Mouse (Mus musculus) liver, postnatal 0 days (tissue): ENCODE results near the gene Gak. TPM values are rescaled to one million over a fixed set of nuclear protein-coding genes. Genes with fewer than 3 reads are reported as not detected.
A peak's percentile ranks its signal among the peaks of the same experiment; 100 is the strongest.

Experiments
- ATAC-seq: fragments of 200-750 bp; cut with Nextera tagmentation; 2 replicates; pipeline ENCODE4 v1.8.0; 2017; ENCODE audit warnings: mild to moderate bottlenecking, moderate library complexity
- DNase-seq: peaks from one replicate; pipeline ENCODE4 v3.0.0-alpha.2; 2016
- H3K27ac ChIP-seq: fragments of 300-500 bp; sonication (generic); 2 replicates; pipeline ENCODE4 v1.5.1; 2014; ENCODE audit warnings: antibody characterized with exemption, moderate library complexity, mild to moderate bottlenecking, low read depth
- H3K27me3 ChIP-seq: fragments of 300-500 bp; sonication (generic); 2 replicates; pipeline ENCODE4 v1.6.1; 2014; ENCODE audit warnings: low read length, control low read depth, mixed read lengths; ENCODE audit not compliant: insufficient read depth
- H3K36me3 ChIP-seq: fragments of 300-500 bp; sonication (generic); replicated peaks from 2 replicates; pipeline ENCODE4 v1.6.1; 2014; ENCODE audit warnings: mild to moderate bottlenecking, control low read depth, low read length, moderate library complexity, mixed read lengths; ENCODE audit not compliant: insufficient read depth
- H3K4me1 ChIP-seq: fragments of 300-500 bp; sonication (generic); 2 replicates; pipeline ENCODE4 v1.6.1; 2014; ENCODE audit warnings: antibody characterized with exemption, mild to moderate bottlenecking, control low read depth; ENCODE audit not compliant: insufficient read depth
- H3K4me2 ChIP-seq: fragments of 300-500 bp; sonication (generic); 2 replicates; pipeline ENCODE4 v1.6.1; 2014; ENCODE audit warnings: low read depth, mild to moderate bottlenecking, low read length, moderate library complexity, mixed read lengths
- H3K4me3 ChIP-seq: fragments of 300-500 bp; sonication (generic); 2 replicates; pipeline ENCODE4 v1.5.1; 2014; ENCODE audit warnings: low read depth, low read length
- H3K9ac ChIP-seq: fragments of 300-500 bp; sonication (generic); replicated peaks from 2 replicates; pipeline ENCODE4 v1.6.1; 2014; ENCODE audit warnings: mild to moderate bottlenecking, moderate library complexity
- H3K9me3 ChIP-seq: fragments of 300-500 bp; sonication (generic); 2 replicates; pipeline ENCODE4 v1.6.1; 2016; ENCODE audit warnings: mild to moderate bottlenecking, control low read depth, low read length, mixed read lengths
- CTCF ChIP-seq: sonication (generic); IDR thresholded peaks from 2 replicates; pipeline ENCODE4 v1.5.1; 2016; ENCODE audit warnings: antibody characterized with exemption, low read depth
- EP300 ChIP-seq: IDR thresholded peaks from 2 replicates; pipeline ENCODE4 v1.6.1; 2016; ENCODE audit warnings: antibody characterized with exemption, low read depth, mild to moderate bottlenecking
- WGBS: fragments of 180-500 bp; shearing (Covaris S2); extraction: QIAGEN DNeasy Blood & Tissue Kit; methylation state at CpG from one replicate; pipeline ENCODE4 v1.1.7; 2014; ENCODE audit not compliant: insufficient replicate concordance; 5-methylcytosine and 5-hydroxymethylcytosine counted together
- polyA plus RNA-seq: library from polyadenylated mRNA; unstranded; fragments of >200 nt; fragmentation: Nextera tagmentation; extraction: Ambion mirVana; gene quantifications from 2 replicates; pipeline ENCODE4 v1.2.1, GENCODE M21; 2015

The Gak gene
- polyA plus RNA-seq, result 15.6 and 17.5 TPM in 2 replicates

DNA sequence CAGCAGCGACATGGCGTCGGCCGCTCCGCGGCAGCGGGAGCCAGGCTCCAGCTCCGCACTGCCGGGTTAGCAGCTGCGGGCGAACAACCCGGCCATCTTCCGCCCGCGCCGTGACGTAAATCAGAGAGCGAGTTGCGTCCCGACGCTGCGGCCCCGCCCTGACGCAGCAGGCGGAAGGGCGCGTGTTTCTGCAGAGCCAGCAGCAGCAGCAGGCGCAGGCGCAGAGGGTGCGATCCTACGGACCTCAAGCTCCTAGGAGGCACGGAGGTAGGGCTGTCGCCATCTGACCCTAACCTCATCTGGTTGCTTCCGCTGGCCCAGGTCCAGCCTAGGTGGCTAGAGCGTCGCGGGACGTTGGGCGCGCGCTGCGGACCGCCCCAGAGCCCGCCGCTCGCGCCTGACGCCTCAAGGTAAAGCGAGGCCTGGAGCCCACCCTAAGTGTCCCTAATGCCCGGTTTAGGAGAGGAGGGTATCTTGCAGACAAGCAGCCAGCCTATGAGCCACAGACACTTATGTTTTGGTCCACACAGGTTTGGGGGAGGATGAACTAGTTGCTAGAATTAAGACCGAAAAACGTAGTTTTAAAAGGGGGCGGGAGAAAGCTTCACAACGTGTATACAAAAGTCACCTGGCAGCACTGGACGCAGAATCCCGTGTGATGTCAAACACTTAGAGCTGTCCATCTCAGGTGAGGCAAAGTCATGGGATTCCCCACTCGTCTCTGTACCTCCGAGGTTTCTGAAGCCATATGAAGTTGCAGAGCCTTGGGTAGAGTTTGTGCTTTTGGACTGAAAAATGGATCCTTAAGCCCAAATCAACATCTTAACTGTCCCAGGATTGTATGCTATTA lies at the start of gene Gak, which contains the start of gene Tmem175:
Gene Gak, minus strand, starts transcription at position 122 of the 850 bp plus-strand sequence.
Gene Tmem175, plus strand, starts transcription at position 137 of the 850 bp plus-strand sequence.
- ATAC-seq (peak; percentile 98), DNase-seq (peak; percentile 95)
- Histone ChIP-seq H3K4me2 (peak within 1 kb of the TSS; percentile 98), H3K4me3 (peak within 1 kb of the TSS; percentile 98), H3K27ac (peak within 1 kb of the TSS; percentile 96), H3K36me3 (no peaks in the 10 kb centered on the region), H3K4me1 (peaks cover 22% of the 10 kb centered on the region), H3K9ac (peak within 1 kb of the TSS; percentile 98), H3K9me3 (no peaks in the 10 kb centered on the region), H3K27me3 (no peaks in the 10 kb centered on the region)
- WGBS, result under 1% methylated on average over 58 of the region's 58 CpGs
- TF ChIP-seq CTCF (no peak), EP300 (no peak)

DNA sequence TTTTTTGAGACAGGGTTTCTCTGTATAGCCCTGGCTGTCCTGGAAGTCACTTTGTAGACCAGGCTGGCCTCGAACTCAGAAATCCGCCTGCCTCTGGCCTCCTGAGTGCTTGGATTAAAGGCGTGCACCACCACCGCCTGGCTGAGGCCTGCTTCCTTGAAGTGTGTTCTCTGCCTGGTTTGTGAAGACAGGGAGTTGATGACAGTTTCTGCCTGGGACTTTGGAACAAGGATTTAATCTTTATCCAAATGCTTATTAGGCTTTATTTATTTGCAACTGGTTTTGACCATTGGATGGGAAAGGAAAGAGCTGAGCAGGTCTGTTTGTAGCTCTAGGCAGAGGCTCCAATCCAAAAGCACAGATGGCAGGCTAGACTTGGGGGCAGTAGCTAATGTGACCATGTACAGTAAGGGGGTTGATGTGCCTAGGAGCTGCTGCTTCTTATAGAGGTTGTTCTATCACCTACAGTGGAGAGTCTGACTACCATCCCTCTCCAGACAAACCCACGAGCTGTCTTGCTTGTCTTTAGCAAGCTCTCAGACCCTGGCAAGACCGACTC lies 48.8 kb upstream of the Gak start:
- ATAC-seq (no peak), DNase-seq (no peak)
- no peak for TF ChIP-seq CTCF
- TF ChIP-seq EP300, result no peak
- WGBS, result 82% methylated on average over 6 of the region's 6 CpGs
- H3K4me2 ChIP-seq, result no peak overlapping the region
- H3K9ac ChIP-seq, result no peak overlapping the region
- H3K4me1 ChIP-seq, result peaks cover 31% of the 10 kb centered on the region
- H3K27ac ChIP-seq, result no peak overlapping the region
- H3K36me3 ChIP-seq, result peaks cover 4% of the 10 kb centered on the region
- H3K27me3 ChIP-seq, result no peaks in the 10 kb centered on the region
- H3K9me3 ChIP-seq, result no peaks in the 10 kb centered on the region
- H3K4me3 ChIP-seq, result no peak overlapping the region

DNA sequence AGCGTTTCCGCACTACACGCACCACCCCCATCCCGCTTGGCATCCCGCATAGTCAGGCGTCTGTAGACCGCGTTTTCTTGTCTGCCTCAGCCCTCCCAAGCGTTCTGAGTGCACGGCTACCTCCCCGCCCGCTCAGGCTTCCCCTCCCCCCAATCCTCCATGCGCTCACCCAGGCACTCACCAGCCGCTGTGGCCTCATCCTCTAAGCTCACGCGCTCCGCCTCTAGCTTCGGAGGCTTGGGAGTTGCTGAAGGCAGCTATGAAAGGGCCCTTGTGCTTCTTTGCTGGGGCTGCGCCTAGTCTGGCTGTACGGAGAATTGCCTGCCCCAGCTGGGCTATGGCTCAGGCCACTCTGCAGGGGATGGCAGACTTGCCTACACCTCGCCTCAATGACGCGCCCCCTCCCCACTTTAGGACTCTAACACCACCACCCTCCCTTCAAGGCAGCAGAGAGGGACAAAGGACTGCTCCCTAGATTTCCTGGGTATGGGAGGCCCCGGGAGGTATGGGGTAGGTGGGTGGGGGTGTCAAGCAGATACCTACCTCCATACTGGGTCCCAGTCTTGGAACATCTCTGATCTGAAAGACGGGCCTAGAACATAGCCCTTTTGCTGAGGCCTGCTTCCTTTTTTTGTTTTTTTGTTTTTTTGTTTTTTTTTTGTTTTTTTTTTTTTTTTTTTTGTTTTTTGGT lies 48.2 kb upstream of the Gak start:
- no peaks in the 10 kb centered on the region for H3K27me3 ChIP-seq
- H3K4me3 ChIP-seq, result peak overlapping the region; percentile 13
- peak overlapping the region; percentile 96 for H3K27ac ChIP-seq
- peak; percentile 68 for DNase-seq
- TF ChIP-seq CTCF (no peak), EP300 (no peak)
- 15% methylated on average over 25 of the region's 25 CpGs for WGBS
- peaks cover 35% of the 10 kb centered on the region for H3K4me1 ChIP-seq
- H3K4me2 ChIP-seq, result peak overlapping the region; percentile 70
- H3K9ac ChIP-seq, result peak overlapping the region; percentile 59
- peaks cover 10% of the 10 kb centered on the region; the same call in 1 of the 2 replicates for H3K36me3 ChIP-seq
- ATAC-seq, result peak; percentile 16
- no peaks in the 10 kb centered on the region for H3K9me3 ChIP-seq

- Histone ChIP-seq H3K27me3 (no peaks in the 10 kb centered on the region), H3K36me3 (peaks cover 18% of the 10 kb centered on the region), H3K4me3 (peak overlapping the region; percentile 13; the same call in 1 of the 2 replicates), H3K27ac (peak overlapping the region; percentile 96), H3K9ac (peak overlapping the region; percentile 59; the same call in 1 of the 2 replicates), H3K4me2 (peak overlapping the region; percentile 70), H3K9me3 (no peaks in the 10 kb centered on the region), H3K4me1 (peaks cover 35% of the 10 kb centered on the region)
- DNase-seq (no peak), ATAC-seq (peak; percentile 27)
- TF ChIP-seq EP300 (peak; percentile 72), CTCF (peak; percentile 36)
- WGBS, result 23% methylated on average over 5 of the region's 5 CpGs
Observed at GRCm38 (mm10) chr5:108676772-108677498, 47.4 kb upstream of the Gak start.

DNA sequence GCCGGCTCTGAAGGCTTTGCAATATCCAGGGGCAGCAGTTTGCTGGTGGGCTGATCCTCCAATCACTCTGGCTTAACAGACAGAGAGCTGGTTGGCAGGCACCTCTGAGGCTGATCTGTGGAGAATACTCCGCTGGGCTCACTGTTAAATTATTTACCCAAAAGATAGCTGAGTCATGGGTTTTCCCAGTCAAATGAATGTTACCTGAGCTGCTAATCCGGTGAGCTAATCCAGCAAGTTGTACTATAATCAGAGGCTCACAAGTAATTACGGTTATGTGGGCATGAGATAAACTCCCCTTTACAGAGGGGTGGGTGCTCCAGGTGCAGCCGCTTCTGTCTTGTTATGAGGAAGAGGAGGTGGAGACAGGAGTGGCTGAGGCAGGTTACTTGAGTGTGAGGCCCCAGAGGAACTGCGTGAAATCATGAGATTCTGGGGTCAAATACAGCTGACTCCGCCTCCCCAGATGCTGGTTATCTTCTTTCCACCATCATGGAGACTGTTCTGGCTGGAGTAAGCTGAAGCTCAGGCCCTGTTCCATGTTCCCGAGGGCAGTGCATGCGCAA lies 45.8 kb upstream of the Gak start, which contains the start of gene Slc26a1:
Gene Slc26a1, minus strand, starts transcription at position 319 of the 566 bp plus-strand sequence.
- DNase-seq (peak; percentile 46), ATAC-seq (peak; percentile 62)
- 33% methylated on average over 9 of the region's 9 CpGs for WGBS
- TF ChIP-seq EP300, result peak; percentile 57
- TF ChIP-seq CTCF, result no peak
- Histone ChIP-seq H3K4me3 (peak within 1 kb of the TSS; percentile 25), H3K4me1 (peaks cover 35% of the 10 kb centered on the region), H3K27me3 (no peaks in the 10 kb centered on the region), H3K27ac (peak within 1 kb of the TSS; percentile 96), H3K4me2 (peak within 1 kb of the TSS; percentile 70), H3K36me3 (peaks cover 25% of the 10 kb centered on the region), H3K9me3 (no peaks in the 10 kb centered on the region), H3K9ac (peak within 1 kb of the TSS; percentile 59)
